Mouse (Mus musculus) MEL (cell line): ENCODE measurements around the gene Slc36a1.

Source experiments
- BHLHE40 ChIP-seq: IDR thresholded peaks from 2 replicates; pipeline ENCODE4 v1.6.1; 2012; ENCODE audit warnings: low read depth, mild to moderate bottlenecking, inconsistent platforms, low read length, improper control_type of control experiment, borderline replicate concordance
- JUND ChIP-seq: IDR thresholded peaks from 2 replicates; pipeline ENCODE4 v1.6.1; 2011; ENCODE audit warnings: low read depth, mild to moderate bottlenecking, improper control_type of control experiment, low read length
- KAT2A ChIP-seq: conservative IDR thresholded peaks from 2 replicates; pipeline ENCODE4 v1.6.1; 2012; ENCODE audit warnings: low read depth, low read length, improper control_type of control experiment, inconsistent platforms
- MAFK ChIP-seq: IDR thresholded peaks from 2 replicates; pipeline ENCODE4 v1.6.1; 2011; ENCODE audit warnings: low read depth, mild to moderate bottlenecking, low read length, improper control_type of control experiment, borderline replicate concordance
- MXI1 ChIP-seq: IDR thresholded peaks from 2 replicates; pipeline ENCODE4 v1.6.1; 2011; ENCODE audit warnings: mild to moderate bottlenecking, low read depth, low read length, improper control_type of control experiment
- POLR2A ChIP-seq, 2 experiments: IDR thresholded peaks; 2 replicates each; pipeline ENCODE4 v1.6.1; 2011 to 2012; ENCODE audit warnings: low read length in 2 of 2, mild to moderate bottlenecking in 2 of 2, control low read depth in 1 of 2, improper control_type of control experiment in 1 of 2, low read depth in 1 of 2, moderate library complexity in 1 of 2; ENCODE audit not compliant: control insufficient read depth in 1 of 2, insufficient read depth in 1 of 2, poor library complexity in 1 of 2
- RAD21 ChIP-seq: IDR thresholded peaks from 2 replicates; pipeline ENCODE4 v1.6.1; 2011; ENCODE audit warnings: mild to moderate bottlenecking, low read depth, low read length, improper control_type of control experiment

GRCm38 (mm10) chr11:55217418-55217817, 13.3 kb downstream of the Slc36a1 start:
- TF ChIP-seq POLR2A (IDR thresholded peaks at IDR 0.05; ENCODE audit: control insufficient read depth in 1 of 2, insufficient read depth in 1 of 2, low read depth in 1 of 2, low read length in 2 of 2, poor library complexity in 1 of 2) (no peak), RAD21 (no peak), JUND (no peak), BHLHE40 (no peak), KAT2A (no peak), MXI1 (no peak), MAFK (no peak)
